Mouse (Mus musculus) bone marrow, adult 2 months (tissue): Measurements from ENCODE around the gene Olfr106-ps. TPM values are rescaled to one million over a fixed set of nuclear protein-coding genes. Genes with fewer than 3 reads are reported as not detected.

Source experiments
- H3K27ac ChIP-seq: fragments of 200-500 bp; 2 replicates; pipeline ENCODE4 v1.5.1; 2012; ENCODE audit warnings: low read depth, mild to moderate bottlenecking, control low read depth, inconsistent platforms, low read length; ENCODE audit not compliant: control insufficient read depth, poor library complexity, insufficient read depth
- H3K4me1 ChIP-seq: fragments of 200-500 bp; 2 replicates; pipeline ENCODE4 v1.6.1; 2011; ENCODE audit warnings: low read length; ENCODE audit not compliant: control insufficient read depth, insufficient read depth
- H3K4me3 ChIP-seq: fragments of 200-500 bp; replicated peaks from 2 replicates; pipeline ENCODE3; 2011; ENCODE audit warnings: mild to moderate bottlenecking, low read depth, low read length, control low read depth; ENCODE audit not compliant: control insufficient read depth
- CTCF ChIP-seq: fragments of 200-500 bp; IDR thresholded peaks from 2 replicates; pipeline ENCODE4 v1.5.1; 2011; ENCODE audit warnings: low read length, control low read depth; ENCODE audit not compliant: control insufficient read depth, insufficient read depth
- POLR2A ChIP-seq: fragments of 200-500 bp; IDR thresholded peaks from 2 replicates; pipeline ENCODE4 v1.6.1; 2011; ENCODE audit warnings: low read depth, mild to moderate bottlenecking, control low read depth, low read length, borderline replicate concordance; ENCODE audit not compliant: control insufficient read depth
- WGBS: fragments of 180-500 bp; shearing (Covaris S2); methylation state at CpG from one replicate; pipeline ENCODE4 v1.1.7; 2018; 5-methylcytosine and 5-hydroxymethylcytosine counted together
- polyA plus RNA-seq: library from polyadenylated mRNA; stranded (reverse); fragments of >200 nt; gene quantifications from 2 replicates; pipeline ENCODE4 v1.2.4, GENCODE M21; 2011; ENCODE audit warnings: low replicate concordance; ENCODE audit not compliant: missing spikeins, insufficient read depth, insufficient read length

Olfr106-ps gene
- polyA plus RNA-seq: not detected in 2 replicates

- Histone ChIP-seq H3K27ac (no peak within 1 kb of the TSS), H3K4me1 (no peaks in the 10 kb centered on the region), H3K4me3 (no peak within 1 kb of the TSS)
- WGBS: 74% methylated on average over 1 of the region's 1 CpGs
- no peak for TF ChIP-seq CTCF
- TF ChIP-seq POLR2A: no peak
Observed at GRCm38 (mm10) chr17:37390093-37390492, at the start of gene Olfr106-ps. TSS of gene Olfr106-ps (plus strand) at chr17:37390393.

- Histone ChIP-seq H3K4me1 (no peaks in the 10 kb centered on the region), H3K27ac (no peak within 1 kb of the TSS), H3K4me3 (no peak within 1 kb of the TSS)
- TF ChIP-seq POLR2A (no peak), CTCF (no peak)
Observed at GRCm38 (mm10) chr17:37359282-37359681, 30.9 kb upstream of the Olfr106-ps start, which contains the start of gene Olfr104-ps. TSS of gene Olfr104-ps (plus strand) at chr17:37359582.

- Histone ChIP-seq H3K4me3 (no peak within 1 kb of the TSS), H3K4me1 (no peaks in the 10 kb centered on the region)
- TF ChIP-seq POLR2A (no peak), CTCF (no peak)
Observed at GRCm38 (mm10) chr17:37378733-37379132, 11.5 kb upstream of the Olfr106-ps start, which contains the start of gene Olfr105-ps. TSS of gene Olfr105-ps (plus strand) at chr17:37379033.

GRCm38 (mm10) chr17:37398926-37399325, 8.7 kb downstream of the Olfr106-ps start, which contains the start of gene Olfr107:
TSS of gene Olfr107 (plus strand) at chr17:37399226.
- TF ChIP-seq POLR2A: no peak
- TF ChIP-seq CTCF: no peak
- Histone ChIP-seq H3K27ac (no peak within 1 kb of the TSS), H3K4me1 (no peaks in the 10 kb centered on the region), H3K4me3 (no peak within 1 kb of the TSS)
- WGBS: 59% methylated on average over 3 of the region's 3 CpGs

More at GRCm38 (mm10) chr17:37378733-37379132, 11.5 kb upstream of the Olfr106-ps start, which contains the start of gene Olfr105-ps:
- no peak within 1 kb of the TSS for H3K27ac ChIP-seq

DNA sequence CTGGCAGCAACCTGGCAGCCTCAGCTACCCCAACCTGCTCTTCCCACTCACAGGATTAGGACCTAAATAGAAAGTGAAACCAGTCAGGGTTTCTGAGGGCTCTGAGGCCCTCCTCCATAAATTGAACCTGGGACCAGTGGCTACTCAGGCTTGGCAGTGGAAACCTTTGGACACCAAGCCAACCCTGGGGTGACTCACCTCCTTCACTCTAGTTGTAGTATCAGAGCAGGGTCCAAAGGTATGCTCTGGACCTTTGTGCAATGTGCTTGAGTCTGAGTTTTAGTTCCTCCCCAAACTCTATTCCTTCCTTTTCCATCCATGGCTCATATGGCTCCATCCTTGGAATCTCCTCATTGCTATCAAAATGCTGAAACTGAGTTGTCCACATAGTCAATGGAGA, 23.2 kb downstream of the Olfr106-ps start:
- TF ChIP-seq CTCF (no peak), POLR2A (no peak)
- no peaks in the 10 kb centered on the region for H3K4me1 ChIP-seq
- H3K27ac ChIP-seq: no peak overlapping the region
- H3K4me3 ChIP-seq: no peak overlapping the region

- Histone ChIP-seq H3K27ac (no peak within 1 kb of the TSS), H3K4me3 (no peak within 1 kb of the TSS), H3K4me1 (no peaks in the 10 kb centered on the region)
- TF ChIP-seq POLR2A: no peak
- TF ChIP-seq CTCF: no peak
- whole genome bisulfite sequencing: 74% methylated on average over 1 of the region's 1 CpGs
Observed at GRCm38 (mm10) chr17:37445180-37445579, 55.0 kb downstream of the Olfr106-ps start, which contains the start of gene Olfr108. TSS of gene Olfr108 (plus strand) at chr17:37445480.

Other genes with a start within 250 kb of the Olfr106-ps start
- gene Olfr93, start 228.9 kb upstream of the Olfr106-ps start, polyA plus RNA-seq: not detected in 2 replicates
- gene Ubd, start 196.5 kb upstream of the Olfr106-ps start, polyA plus RNA-seq: 6.7 and 19.8 TPM in 2 replicates
- gene Olfr94, start 189.4 kb upstream of the Olfr106-ps start, polyA plus RNA-seq: not detected in 2 replicates
- gene Olfr95, start 177.3 kb upstream of the Olfr106-ps start, polyA plus RNA-seq: 0.40 TPM in 1 of 2 replicates, not detected in the other
- not detected in 2 replicates for gene Olfr96, start 170.2 kb upstream of the Olfr106-ps start, polyA plus RNA-seq
- gene Olfr97, start 153.1 kb upstream of the Olfr106-ps start, polyA plus RNA-seq: not detected in 2 replicates
- not detected in 2 replicates for gene Olfr98, start 126.6 kb upstream of the Olfr106-ps start, polyA plus RNA-seq
- 3.7 and 8.7 TPM in 2 replicates for gene H2-M3, start 120.2 kb upstream of the Olfr106-ps start, polyA plus RNA-seq
- not detected in 2 replicates for gene Olfr99, start 106.9 kb upstream of the Olfr106-ps start, polyA plus RNA-seq
- not detected in 2 replicates for gene Olfr101, start 86.1 kb upstream of the Olfr106-ps start, polyA plus RNA-seq
- gene Olfr102, start 73.3 kb upstream of the Olfr106-ps start, polyA plus RNA-seq: not detected in 2 replicates
- gene Olfr103, start 50.7 kb upstream of the Olfr106-ps start, polyA plus RNA-seq: not detected in 2 replicates
- gene Olfr104-ps, start 30.8 kb upstream of the Olfr106-ps start, polyA plus RNA-seq: not detected in 2 replicates
- gene Olfr105-ps, start 11.4 kb upstream of the Olfr106-ps start, polyA plus RNA-seq: not detected in 2 replicates
- gene Olfr107, start 8.8 kb downstream of the Olfr106-ps start, polyA plus RNA-seq: not detected in 2 replicates
- gene Olfr108, start 55.1 kb downstream of the Olfr106-ps start, polyA plus RNA-seq: not detected in 2 replicates
- not detected in 2 replicates for gene Olfr109, start 68.5 kb downstream of the Olfr106-ps start, polyA plus RNA-seq
- not detected in 2 replicates for gene H2-M2, start 93.2 kb downstream of the Olfr106-ps start, polyA plus RNA-seq
- 0.59 and 1.5 TPM in 2 replicates for gene Olfr110, start 102.1 kb downstream of the Olfr106-ps start, polyA plus RNA-seq
- not detected in 2 replicates for gene Olfr111, start 117.6 kb downstream of the Olfr106-ps start, polyA plus RNA-seq
- gene Olfr112, start 179.1 kb downstream of the Olfr106-ps start, polyA plus RNA-seq: not detected in 2 replicates
- not detected in 2 replicates for gene Olfr113, start 187.3 kb downstream of the Olfr106-ps start, polyA plus RNA-seq
- not detected in 2 replicates for gene Olfr114, start 202.3 kb downstream of the Olfr106-ps start, polyA plus RNA-seq
- not detected in 2 replicates for gene Olfr115, start 236.7 kb downstream of the Olfr106-ps start, polyA plus RNA-seq
- gene Olfr116, start 236.8 kb downstream of the Olfr106-ps start, polyA plus RNA-seq: not detected in 2 replicates